Mouse (Mus musculus) adrenal gland, postnatal 36 days (tissue): Measurements from ENCODE around the gene Tshz3. TPM values are rescaled to one million over a fixed set of nuclear protein-coding genes. Genes with fewer than 3 reads are reported as not detected.

Source experiments
- DNase-seq, 2 experiments: peaks; one replicate each; pipeline ENCODE4 v3.0.0; 2021; ENCODE audit warnings: mixed read lengths in 1 of 2
- total RNA-seq, 2 experiments: library from RNA; stranded (reverse); gene quantifications; 2 replicates each; pipeline ENCODE4 v1.2.3; 2021

Gene Tshz3
- total RNA-seq, 2 experiments from 2014 or later: 4.4 to 4.6 TPM

DNA sequence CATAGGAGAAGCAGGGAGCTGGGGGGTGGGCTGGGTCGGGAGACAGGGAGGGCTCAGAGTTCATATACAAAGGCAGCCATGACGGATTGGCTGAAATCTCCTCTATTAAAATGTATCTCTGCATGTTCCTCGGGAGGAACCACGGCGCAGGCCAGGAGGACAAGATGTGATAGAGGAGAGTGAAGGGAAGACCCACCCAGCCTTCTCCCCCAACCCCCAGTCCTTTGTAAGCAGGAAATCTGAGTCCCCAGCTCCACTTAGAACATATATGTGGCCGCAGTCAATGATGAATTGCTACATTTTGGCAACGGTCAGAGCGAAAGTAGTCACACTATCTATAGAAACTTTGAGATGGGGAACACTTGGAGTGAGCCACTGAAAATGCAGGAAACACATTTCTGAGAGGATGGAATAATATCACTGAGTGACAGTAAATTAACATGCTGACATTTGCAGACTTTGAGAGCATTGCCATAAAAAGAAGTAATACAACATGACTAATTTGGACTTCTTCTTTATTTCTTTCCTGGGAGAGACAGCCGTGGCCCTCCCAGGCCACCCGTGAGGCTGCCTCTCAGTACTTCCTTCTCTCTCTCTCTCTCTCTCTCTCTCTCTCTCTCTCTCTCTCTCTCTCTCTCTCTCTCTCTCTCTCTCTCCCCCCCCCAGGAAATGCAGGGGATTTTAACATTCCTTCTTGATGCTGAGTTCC lies 88.9 kb downstream of the Tshz3 start:
- DNase-seq: no peak

- no peak for DNase-seq
Measured at GRCm38 (mm10) chr7:36796392-36797187, 98.7 kb downstream of the Tshz3 start.
